Mouse (Mus musculus): Measurements from ENCODE around the gene Acsl6. TPM values are rescaled to one million over a fixed set of nuclear protein-coding genes. Genes with fewer than 3 reads are reported as not detected.

The Acsl6 gene
- polyA plus RNA-seq, 1 experiment from 2014 or later, result 1.5 TPM

- 76% methylated on average over 7 of the region's 7 CpGs for WGBS
- Histone ChIP-seq H3K36me3 (no peaks in the 10 kb centered on the region), H3K4me3 (no peak overlapping the region), H3K4me1 (peaks cover 29% of the 10 kb centered on the region), H3K27me3 (ENCODE audit: low read depth, poor library complexity, severe bottlenecking) (no peaks in the 10 kb centered on the region), H3K27ac (no peak overlapping the region), H3K9me3 (replicated peaks) (no peaks in the 10 kb centered on the region)
- DNase-seq (ENCODE audit: low spot score), result no peak
These were observed 10.1 kb downstream of the Acsl6 start for GRCm38 (mm10) chr11:54313391-54314360.

- Histone ChIP-seq H3K4me3 (no peak overlapping the region), H3K4me1 (peaks cover 27% of the 10 kb centered on the region), H3K27ac (peak overlapping the region; percentile 42; the same call in 1 of the 2 replicates), H3K36me3 (no peaks in the 10 kb centered on the region), H3K9me3 (replicated peaks) (no peaks in the 10 kb centered on the region), H3K27me3 (ENCODE audit: low read depth, poor library complexity, severe bottlenecking) (no peaks in the 10 kb centered on the region)
- DNase-seq (ENCODE audit: low spot score), result no peak
- WGBS, result 11% methylated on average over 3 of the region's 3 CpGs
These were observed 11.1 kb downstream of the Acsl6 start for GRCm38 (mm10) chr11:54314740-54315139.

- Histone ChIP-seq H3K9me3 (replicated peaks) (no peaks in the 10 kb centered on the region), H3K4me3 (no peak overlapping the region), H3K4me1 (peaks cover 27% of the 10 kb centered on the region), H3K27me3 (ENCODE audit: low read depth, poor library complexity, severe bottlenecking) (no peaks in the 10 kb centered on the region), H3K36me3 (no peaks in the 10 kb centered on the region), H3K27ac (no peak overlapping the region)
- WGBS, result 87% methylated on average over 5 of the region's 5 CpGs
- no peak for DNase-seq (ENCODE audit: low spot score)
These were observed 11.7 kb downstream of the Acsl6 start for GRCm38 (mm10) chr11:54315336-54315735.

GRCm38 (mm10) chr11:54317361-54317760, 13.8 kb downstream of the Acsl6 start:
- Histone ChIP-seq H3K4me3 (no peak overlapping the region), H3K4me1 (peaks cover 16% of the 10 kb centered on the region), H3K36me3 (no peaks in the 10 kb centered on the region), H3K27ac (no peak overlapping the region), H3K27me3 (ENCODE audit: low read depth, poor library complexity, severe bottlenecking) (no peaks in the 10 kb centered on the region), H3K9me3 (replicated peaks) (no peaks in the 10 kb centered on the region)
- WGBS, result 88% methylated on average over 8 of the region's 8 CpGs
- no peak for DNase-seq (ENCODE audit: low spot score)

GRCm38 (mm10) chr11:54317795-54318194, 14.2 kb downstream of the Acsl6 start:
- Histone ChIP-seq H3K27ac (no peak overlapping the region), H3K9me3 (replicated peaks) (no peaks in the 10 kb centered on the region), H3K36me3 (no peaks in the 10 kb centered on the region), H3K4me1 (peaks cover 11% of the 10 kb centered on the region), H3K27me3 (ENCODE audit: low read depth, poor library complexity, severe bottlenecking) (no peaks in the 10 kb centered on the region), H3K4me3 (no peak overlapping the region)
- DNase-seq (ENCODE audit: low spot score), result no peak
- WGBS, result 88% methylated on average over 3 of the region's 3 CpGs

- Histone ChIP-seq H3K4me3 (no peak overlapping the region), H3K4me1 (no peaks in the 10 kb centered on the region), H3K27ac (no peak overlapping the region), H3K36me3 (no peaks in the 10 kb centered on the region), H3K9me3 (replicated peaks) (no peaks in the 10 kb centered on the region), H3K27me3 (ENCODE audit: low read depth, poor library complexity, severe bottlenecking) (no peaks in the 10 kb centered on the region)
- no peak for DNase-seq (ENCODE audit: low spot score)
- WGBS, result 81% methylated on average over 5 of the region's 5 CpGs
These were observed 18.4 kb downstream of the Acsl6 start for GRCm38 (mm10) chr11:54321802-54322532.

GRCm38 (mm10) chr11:54331463-54332183, 28.0 kb downstream of the Acsl6 start:
- no peaks in the 10 kb centered on the region for H3K36me3 ChIP-seq
- 85% methylated on average over 10 of the region's 10 CpGs for WGBS
- H3K4me1 ChIP-seq, result no peaks in the 10 kb centered on the region
- no peak for DNase-seq (ENCODE audit: low spot score)
- H3K4me3 ChIP-seq, result no peak overlapping the region
- no peak overlapping the region for H3K27ac ChIP-seq
- H3K9me3 ChIP-seq (replicated peaks), result no peaks in the 10 kb centered on the region
- no peaks in the 10 kb centered on the region for H3K27me3 ChIP-seq (ENCODE audit: low read depth, poor library complexity, severe bottlenecking)

GRCm38 (mm10) chr11:54336165-54336707, 32.6 kb downstream of the Acsl6 start:
- H3K4me3 ChIP-seq, result no peak overlapping the region
- H3K27ac ChIP-seq, result no peak overlapping the region
- WGBS, result 45% methylated on average over 13 of the region's 13 CpGs
- H3K36me3 ChIP-seq, result no peaks in the 10 kb centered on the region
- no peaks in the 10 kb centered on the region for H3K27me3 ChIP-seq (ENCODE audit: low read depth, poor library complexity, severe bottlenecking)
- DNase-seq (ENCODE audit: low spot score), result no peak
- no peaks in the 10 kb centered on the region for H3K9me3 ChIP-seq (replicated peaks)
- H3K4me1 ChIP-seq, result no peaks in the 10 kb centered on the region

GRCm38 (mm10) chr11:54343703-54344102, 40.1 kb downstream of the Acsl6 start:
- Histone ChIP-seq H3K4me3 (no peak overlapping the region), H3K9me3 (replicated peaks) (no peaks in the 10 kb centered on the region), H3K36me3 (no peaks in the 10 kb centered on the region), H3K4me1 (no peaks in the 10 kb centered on the region), H3K27ac (no peak overlapping the region), H3K27me3 (ENCODE audit: low read depth, poor library complexity, severe bottlenecking) (no peaks in the 10 kb centered on the region)
- DNase-seq (ENCODE audit: low spot score), result peak; percentile 71
- WGBS, result 44% methylated on average over 4 of the region's 4 CpGs

- no peak for DNase-seq (ENCODE audit: low spot score)
- Histone ChIP-seq H3K27ac (no peak overlapping the region), H3K4me1 (peaks cover 16% of the 10 kb centered on the region), H3K9me3 (replicated peaks) (no peaks in the 10 kb centered on the region), H3K36me3 (no peaks in the 10 kb centered on the region), H3K27me3 (ENCODE audit: low read depth, poor library complexity, severe bottlenecking) (no peaks in the 10 kb centered on the region), H3K4me3 (no peak overlapping the region)
- WGBS, result 78% methylated on average over 5 of the region's 5 CpGs
These were observed 48.1 kb downstream of the Acsl6 start for GRCm38 (mm10) chr11:54351704-54352103.

- H3K4me3 ChIP-seq, result no peak overlapping the region
- H3K36me3 ChIP-seq, result no peaks in the 10 kb centered on the region
- H3K27me3 ChIP-seq (ENCODE audit: low read depth, poor library complexity, severe bottlenecking), result no peaks in the 10 kb centered on the region
- H3K4me1 ChIP-seq, result peaks cover 16% of the 10 kb centered on the region
- no peaks in the 10 kb centered on the region for H3K9me3 ChIP-seq (replicated peaks)
- peak overlapping the region; percentile 79 for H3K27ac ChIP-seq
- 38% methylated on average over 8 of the region's 8 CpGs for WGBS
- no peak for DNase-seq (ENCODE audit: low spot score)
These were observed 49.6 kb downstream of the Acsl6 start for GRCm38 (mm10) chr11:54353121-54353576.

Data from limb, embryonic 10.5 days (tissue).